Mouse (Mus musculus) adrenal gland, postnatal 25 days (tissue): Measurements from ENCODE around the gene Zfp114. TPM values are rescaled to one million over a fixed set of nuclear protein-coding genes. Genes with fewer than 3 reads are reported as not detected.

Experiments
- DNase-seq: peaks from one replicate; pipeline ENCODE4 v3.0.0; 2021; ENCODE audit warnings: mixed read lengths
- long read RNA-seq: library from polyadenylated mRNA; stranded (forward); transcript quantifications from one replicate; pipeline ENCODE4 v2.0.0, GENCODE M21; 2021
- total RNA-seq: library from RNA; stranded (reverse); gene quantifications from 2 replicates; pipeline ENCODE4 v1.2.3, GENCODE M21; 2021

Gene Zfp114
- 0.29 and 0.58 TPM in 2 replicates for total RNA-seq
- long read RNA-seq = 0 reads

DNA sequence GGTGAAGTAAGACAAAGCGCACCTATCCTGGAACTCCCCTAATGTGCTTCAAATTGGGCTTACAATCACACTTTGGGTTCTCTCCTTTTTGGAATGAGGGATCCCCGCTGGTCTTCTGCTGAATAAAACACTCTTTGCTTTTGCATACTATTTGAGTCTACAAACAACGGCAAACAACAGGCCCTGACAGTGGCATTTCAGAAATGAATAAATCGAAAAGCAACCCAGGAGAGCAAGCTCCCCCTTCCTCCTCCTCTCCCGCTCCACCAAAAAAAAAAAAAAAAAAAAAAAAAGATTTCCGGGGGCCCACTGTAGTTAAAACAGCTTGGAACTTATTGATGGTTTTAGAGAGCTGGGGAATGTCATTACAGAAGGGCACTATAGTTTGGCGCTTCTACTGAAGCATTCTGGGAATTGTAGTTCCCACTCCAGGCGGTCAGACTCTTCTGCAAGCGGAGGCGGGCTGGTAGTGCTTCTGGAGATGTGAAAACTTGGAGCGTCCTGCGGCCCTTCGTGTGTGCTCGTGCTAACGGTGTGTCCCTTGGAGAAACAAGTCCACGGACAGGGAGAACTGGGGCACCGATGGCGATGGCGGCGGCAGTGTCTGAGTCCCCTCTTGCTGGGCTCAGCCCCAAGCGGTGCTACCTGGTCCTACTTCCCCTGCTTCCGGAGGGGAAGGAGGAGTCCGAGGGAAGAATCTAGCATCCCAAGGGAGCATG lies at the start of gene Zfp114:
TSS of gene Zfp114 (plus strand) at position 443 of the 719 bp plus-strand sequence.
- DNase-seq = peak; percentile 44

DNA sequence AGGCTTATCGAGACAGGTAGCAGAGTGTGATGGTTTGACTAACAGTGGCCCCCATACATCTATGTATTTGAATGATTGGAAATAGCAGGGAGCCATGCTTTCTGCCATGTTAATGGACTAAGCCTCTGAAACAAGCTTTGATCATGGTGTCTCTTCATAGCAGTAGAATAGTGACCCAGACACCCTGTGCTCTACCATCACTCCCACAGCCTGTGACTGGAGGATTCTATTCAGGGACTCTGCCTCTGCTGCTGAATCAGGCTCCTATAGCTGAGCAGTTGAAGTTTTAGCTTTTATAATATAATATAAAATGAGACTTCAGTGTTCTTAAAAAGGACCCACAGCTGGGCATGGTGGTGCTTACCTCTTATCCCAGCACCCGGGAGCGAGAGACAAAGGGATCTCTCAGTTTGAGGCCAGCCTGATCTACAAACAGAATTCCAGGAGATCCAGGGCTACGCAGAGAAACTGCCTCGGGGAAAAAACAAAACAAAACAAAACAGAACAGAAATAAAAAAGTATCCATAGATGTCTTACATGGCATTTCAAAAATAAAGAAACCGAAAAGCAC lies 41.4 kb upstream of the Zfp114 start:
- DNase-seq = no peak

DNA sequence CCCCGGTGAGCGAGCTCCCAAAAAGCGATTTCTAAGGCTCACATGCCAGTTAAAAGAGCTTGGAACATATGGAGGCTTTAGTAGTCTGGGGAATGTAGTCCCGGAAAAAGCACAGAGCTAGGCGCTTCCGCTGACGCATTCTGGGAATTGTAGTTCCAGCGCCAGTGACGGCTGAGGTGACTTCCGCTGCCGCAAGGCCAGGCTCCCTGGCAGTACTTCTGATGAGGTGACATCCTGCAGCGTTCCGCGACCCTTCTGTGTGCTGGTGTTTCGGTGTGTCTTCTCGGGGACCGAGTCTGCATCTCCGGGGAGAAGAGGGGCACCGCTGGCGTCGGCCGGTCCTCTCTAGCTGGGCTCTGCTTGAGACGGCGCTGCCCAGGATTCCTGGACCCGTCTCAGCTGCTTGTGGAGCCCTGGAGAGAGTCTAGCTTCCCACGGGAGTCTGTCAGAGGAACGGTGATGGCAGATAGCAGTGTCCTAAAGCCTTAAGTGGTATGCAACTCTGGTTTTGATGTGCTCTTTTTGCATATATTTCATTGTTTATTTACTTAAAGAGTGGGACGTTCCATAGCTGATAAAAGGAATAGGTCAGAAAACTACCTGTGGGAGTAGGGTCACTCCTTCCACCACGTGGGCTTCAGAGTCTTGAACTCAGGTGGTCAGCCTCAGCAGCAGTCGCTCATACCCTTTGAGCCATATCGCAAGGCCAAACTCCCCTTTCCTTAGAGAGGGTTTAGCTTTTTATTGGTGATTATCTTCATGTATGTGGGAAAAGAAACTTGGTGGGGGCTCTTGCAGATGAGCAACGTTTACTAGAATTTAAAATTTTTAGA lies 40.6 kb upstream of the Zfp114 start, which contains the start of gene Zfp235:
TSS of gene Zfp235 (plus strand) at position 174 of the 833 bp plus-strand sequence.
- DNase-seq = peak; percentile 80

DNA sequence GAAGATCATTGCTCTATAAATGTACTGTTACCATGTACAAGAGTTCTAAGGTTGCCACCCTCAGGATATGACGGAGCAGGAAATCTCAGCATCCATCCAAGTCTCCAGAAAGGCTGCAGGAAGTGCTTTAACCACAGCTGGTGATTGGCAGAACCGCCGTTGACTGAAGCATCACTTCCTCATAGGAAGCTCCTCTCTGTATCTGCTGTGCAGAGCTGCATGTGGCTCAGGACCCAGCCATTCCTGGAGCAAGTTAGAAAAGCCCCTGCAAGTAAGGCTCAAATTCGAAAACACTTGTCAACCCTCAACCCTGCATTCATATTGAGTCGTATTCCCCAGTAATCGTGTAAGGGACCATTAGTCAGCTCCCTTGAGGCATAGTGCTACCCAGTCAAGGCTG lies 32.3 kb upstream of the Zfp114 start:
- no peak for DNase-seq

DNA sequence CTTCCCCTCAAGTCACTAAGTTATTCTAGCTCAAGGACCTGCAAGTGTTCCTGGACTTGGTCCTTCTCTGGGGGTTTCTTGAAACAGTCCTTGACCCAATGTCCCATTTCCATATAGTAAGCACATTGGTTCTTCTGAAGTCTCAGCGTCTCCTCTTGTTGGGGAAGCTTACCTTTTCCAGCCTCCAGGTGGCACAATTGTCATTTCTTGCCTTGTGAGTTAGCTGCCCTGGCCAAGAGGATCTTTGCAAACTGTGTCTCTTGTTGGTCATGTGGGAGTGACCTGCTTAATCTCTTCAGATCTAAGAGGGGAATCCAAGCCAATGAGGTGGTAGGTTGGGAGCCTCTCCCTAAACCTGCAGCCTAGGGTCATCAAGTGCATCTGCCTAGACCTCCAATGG lies 21.6 kb upstream of the Zfp114 start:
- no peak for DNase-seq

DNA sequence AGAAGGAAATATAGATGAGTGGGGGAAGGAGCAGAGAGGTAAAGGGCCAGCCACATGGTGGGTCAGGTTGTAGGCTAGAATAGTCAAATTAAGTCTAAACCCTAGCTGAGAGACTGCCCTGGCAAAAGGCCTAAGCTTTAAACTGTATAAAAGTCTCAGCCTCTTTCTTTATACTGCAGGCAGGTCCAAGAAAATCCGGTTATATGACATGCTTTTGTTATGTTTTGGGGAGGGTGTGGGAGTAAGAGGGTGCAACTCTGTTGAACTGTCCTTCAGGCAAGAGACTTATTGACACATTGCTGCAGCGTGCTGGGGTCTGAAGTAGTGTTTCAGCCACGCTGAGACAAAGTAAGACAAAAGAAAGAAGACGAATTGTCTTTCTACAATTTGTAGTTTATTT lies 2.7 kb upstream of the Zfp114 start:
- DNase-seq = no peak

DNA sequence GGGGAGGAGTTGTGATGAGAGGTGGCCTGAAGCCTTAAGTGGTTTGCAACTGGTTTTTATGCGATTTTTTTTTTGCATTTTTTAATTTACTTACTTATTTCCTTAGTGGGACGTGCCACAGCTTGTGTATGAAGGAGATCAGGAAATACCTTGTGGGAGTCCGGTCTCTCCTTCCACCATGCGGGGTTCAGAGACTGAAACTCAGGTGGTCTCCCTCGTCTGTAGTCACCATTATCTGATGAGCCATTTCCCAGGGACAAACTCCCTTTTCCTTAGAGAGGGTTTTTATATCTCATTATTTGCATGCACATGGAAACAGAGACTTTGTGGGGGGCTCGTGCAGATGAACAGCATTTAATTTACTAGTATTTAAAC lies 464 bp downstream of the Zfp114 start:
- no peak for DNase-seq

DNA sequence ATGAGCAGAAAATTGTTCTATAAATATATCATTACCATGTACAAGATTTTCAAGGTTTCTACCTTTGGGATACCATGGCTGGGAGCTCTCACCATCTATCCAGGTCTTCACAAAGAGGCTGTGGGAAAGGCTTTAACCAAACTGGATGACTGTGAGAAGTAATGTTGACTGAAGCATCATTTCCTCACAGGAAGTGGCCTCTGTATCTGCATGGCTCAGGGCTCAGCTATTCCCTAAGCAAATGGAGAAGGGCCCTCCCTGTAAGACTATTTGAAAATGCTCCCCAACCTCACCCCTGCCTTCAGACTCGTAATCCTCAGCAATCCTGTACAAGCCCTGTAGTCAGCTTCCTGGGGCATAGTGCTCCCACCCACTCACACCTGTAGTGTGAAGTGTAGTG lies 12.8 kb downstream of the Zfp114 start:
- DNase-seq = no peak

DNA sequence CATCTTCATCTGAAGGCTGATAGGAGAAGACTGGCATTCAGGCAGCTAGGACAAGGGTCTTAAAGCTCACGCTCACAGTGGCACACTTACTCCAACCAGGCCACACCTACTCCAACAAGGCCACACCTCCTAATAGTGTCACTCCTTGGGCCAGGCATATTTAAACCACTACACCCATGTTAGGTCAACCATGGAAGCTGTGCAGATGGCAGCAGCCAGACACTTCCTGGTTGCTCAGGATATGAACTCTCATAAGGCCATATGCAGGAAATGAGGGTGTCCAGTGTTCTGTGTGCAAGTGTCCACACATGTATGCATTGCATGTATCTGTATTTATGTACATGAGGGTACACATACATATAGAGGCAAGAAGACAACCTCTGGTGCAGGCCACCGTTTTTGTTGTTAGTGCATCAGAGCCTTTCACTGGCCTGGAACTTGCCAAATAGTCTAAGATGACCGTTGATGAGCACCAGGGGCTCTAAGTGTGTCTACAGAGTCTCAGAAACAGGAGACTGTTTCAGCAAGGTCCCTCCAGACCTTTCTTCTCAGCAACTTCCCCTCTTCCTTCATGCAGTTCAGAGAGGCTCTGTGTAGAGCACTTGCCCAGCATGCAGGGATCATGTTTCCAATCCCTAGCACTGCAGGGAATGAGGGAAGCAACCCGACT lies 14.2 kb downstream of the Zfp114 start:
- DNase-seq = no peak

DNA sequence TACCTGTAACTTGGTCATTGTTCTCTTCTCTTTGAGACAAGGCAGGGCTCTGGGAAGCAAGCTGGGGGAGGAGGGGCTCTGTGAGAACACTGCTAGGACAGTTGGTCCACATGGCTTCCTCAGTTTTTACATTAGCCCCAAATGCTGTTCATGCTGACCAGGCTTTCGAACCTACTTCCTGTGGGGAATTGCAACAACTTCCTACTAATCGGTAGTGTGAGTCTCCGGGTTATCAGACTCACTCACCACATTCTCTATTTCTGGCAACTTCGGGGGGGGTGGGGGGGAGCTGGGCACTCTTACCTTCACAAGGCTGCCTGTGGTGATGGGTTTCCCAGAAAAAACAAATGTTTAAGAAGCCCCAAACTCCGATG lies 14.7 kb downstream of the Zfp114 start:
- DNase-seq = no peak

DNA sequence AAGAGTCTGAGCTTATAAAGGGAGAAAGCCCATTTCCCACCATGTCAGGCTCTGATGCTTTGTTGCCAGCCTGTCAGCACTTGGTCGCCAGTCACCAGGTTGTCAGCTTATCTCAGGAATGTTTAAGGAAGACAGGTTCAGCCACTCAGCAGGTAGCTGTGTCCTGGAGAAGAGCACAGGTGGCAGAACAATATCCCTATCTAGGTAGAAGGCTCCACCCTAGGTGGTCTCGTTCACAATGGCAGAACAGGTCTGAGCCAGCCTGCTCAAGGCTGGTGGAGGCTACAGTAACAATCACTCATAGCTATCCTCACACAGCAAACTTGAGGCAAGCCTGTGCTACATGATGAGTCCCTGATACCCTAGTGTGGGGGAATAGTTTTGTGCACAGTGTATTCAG lies 16.5 kb downstream of the Zfp114 start:
- DNase-seq = no peak

DNA sequence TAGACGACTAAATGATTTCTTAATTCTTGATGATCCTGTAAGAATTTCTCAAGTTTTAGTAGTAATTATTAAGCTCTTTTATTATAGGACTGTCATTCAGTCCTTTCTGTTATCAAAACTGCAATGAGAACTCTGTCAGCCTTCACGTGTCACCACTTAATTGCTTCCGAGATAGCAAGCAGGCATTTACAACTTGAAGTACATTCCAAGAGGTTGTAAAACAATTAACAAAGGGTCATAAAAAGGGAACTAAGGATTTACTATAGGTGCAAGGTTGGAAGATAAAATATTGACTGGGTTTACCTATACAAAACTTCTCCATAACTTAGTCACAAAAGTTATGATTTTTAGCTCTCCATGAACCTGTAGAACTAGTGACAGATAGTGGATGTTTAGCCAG lies 18.3 kb downstream of the Zfp114 start:
- no peak for DNase-seq

DNA sequence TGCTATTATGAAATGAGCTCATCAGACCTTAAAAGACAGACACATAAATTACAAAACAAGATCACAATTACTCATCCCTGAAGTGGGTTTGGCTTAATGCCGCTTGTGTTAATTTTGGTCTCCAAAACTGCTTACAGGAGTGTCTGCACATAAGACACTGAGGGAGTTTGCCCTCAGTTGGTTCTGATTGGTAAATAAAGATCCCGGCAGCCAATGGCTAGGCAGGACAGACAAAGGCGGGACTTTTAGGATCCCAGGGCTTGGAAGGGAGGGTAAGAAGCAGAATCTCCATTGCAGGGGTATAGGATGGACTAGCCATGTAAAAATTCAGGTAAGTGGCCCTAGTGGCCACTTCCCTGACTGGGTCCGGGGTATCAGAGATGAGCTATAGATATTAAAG lies 22.1 kb downstream of the Zfp114 start:
- no peak for DNase-seq

DNA sequence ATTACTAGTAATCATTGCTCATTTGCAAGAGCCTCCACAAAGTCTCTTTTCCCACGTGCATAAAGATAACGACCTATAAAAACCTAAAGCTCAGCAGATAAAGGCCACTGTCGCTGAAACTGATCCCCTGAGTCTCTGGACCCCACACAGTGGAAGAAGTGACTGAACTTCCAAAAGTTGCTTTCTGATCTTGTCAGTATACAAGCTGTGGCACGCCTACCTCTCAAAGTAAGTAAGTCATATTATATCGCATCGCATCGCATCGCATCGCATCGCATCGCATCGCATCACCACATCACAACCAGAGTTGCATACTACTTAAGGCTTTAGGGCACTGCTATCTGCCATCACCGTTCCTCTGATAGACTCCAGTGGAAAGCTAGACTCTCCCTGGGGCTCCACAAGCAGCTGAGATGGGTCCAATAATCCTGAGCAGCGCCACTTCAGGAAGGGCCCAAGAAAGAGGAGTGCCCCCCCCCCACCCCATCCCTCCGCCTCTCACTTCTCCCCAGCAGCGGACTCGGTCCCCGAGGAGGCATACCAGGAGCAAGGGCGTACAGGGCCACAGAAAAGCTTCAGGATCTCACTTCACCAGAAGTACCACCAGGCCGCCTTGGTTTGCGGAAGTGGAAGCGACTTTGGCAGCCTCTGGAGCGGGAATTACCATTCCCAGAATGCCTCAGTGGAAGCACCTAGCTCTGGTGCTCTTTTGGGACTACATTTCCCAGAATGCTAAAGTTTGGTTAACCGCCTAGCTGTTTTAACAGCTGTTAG lies 32.8 kb downstream of the Zfp114 start:
- DNase-seq = peak; percentile 47

DNA sequence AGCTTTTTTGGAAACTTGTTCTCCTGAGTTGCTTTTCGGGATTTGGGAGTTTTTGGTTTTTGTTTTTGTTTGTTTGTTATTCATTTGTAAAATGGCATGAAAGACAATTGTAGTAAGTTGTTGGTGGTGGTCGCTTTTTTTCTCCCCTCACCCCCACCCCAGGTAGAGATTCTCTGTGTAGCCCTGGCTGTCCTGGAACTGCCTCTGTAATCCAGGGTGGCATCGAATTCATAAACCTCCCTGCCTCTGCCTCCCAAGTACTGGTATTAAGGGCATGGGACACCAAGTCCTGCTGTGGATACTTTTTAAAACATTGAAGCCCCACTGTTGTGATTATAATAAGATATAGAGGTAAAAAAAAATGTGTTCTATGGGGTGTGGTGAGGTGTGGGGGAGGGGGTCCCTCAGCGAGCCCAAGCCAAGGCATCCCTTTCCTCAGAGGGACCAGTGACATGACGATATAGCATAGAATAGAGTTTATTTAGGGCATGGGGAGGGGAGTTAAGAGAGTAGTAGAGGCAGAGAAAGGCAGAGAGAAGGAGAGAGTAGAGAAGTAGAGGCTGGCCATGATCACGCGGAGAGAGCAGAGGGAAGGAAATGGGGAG lies 33.5 kb downstream of the Zfp114 start:
- no peak for DNase-seq

DNA sequence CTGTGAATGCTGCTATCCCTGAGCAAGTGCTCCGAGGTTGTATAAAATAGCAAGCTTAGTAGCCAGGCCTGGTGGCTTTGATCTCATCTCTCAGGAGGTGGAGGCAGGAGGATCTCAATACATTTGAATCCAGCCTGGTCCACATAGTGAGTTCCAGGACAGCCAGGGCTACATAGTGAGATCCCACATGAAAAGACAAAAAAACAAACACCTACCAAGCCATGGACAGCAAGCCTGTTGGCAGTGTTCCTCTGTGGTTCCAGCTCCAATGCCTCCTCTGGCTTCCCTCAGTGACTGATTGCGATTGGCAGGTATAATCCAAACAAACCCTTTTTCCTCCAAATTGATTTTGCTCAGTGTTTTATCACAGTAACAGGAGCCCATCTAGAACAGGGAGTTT lies 35.4 kb downstream of the Zfp114 start:
- DNase-seq = no peak

DNA sequence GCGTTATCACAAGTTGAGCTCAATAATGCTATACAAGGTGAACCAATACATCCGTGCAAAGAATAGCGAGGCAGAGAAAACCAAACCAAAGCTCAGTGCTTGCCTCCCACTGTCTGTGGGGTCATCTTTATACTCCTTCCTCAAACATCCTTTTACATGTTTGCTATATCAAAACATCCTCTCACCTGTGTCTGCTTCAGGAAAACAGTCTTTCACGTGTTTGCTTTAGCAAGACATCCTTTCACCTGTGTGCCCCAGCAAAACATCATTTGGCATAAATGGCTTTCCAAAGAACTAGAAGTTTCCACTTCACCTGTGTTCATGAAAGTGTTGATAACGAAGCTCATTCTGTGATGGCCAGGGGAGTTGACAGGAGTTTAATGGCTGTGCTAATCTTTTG lies 36.5 kb downstream of the Zfp114 start, which contains the start of gene Zfp111:
TSS of gene Zfp111 (minus strand) at position 101 of the 400 bp plus-strand sequence.
- DNase-seq = no peak
